Mouse (Mus musculus): ENCODE results near the gene Borcs8. TPM values are rescaled to one million over a fixed set of nuclear protein-coding genes. Genes with fewer than 3 reads are reported as not detected.
A peak's percentile ranks its signal among the peaks of the same experiment; 100 is the strongest.

Gene Borcs8
- 44.9 and 49.1 TPM in 2 replicates for polyA plus RNA-seq (2016; fragmentation: Nextera tagmentation; extraction: Ambion mirVana)

GRCm38 (mm10) chr8:70139026-70139857 lies at the start of gene Borcs8, which contains the start of the genes Rfxank and Mef2b:
Borcs8 (plus strand) TSS chr8:70139499.
Rfxank (minus strand) TSS chr8:70139154.
Mef2b (plus strand) TSS chr8:70139711.
- Histone ChIP-seq H3K4me1 (peaks cover 23% of the 10 kb centered on the region), H3K27me3 (replicated peaks) (no peaks in the 10 kb centered on the region), H3K9ac (peak within 1 kb of the TSS; percentile 81), H3K9me3 (no peaks in the 10 kb centered on the region), H3K4me2 (replicated peaks) (peak within 1 kb of the TSS; percentile 84), H3K36me3 (peaks cover 47% of the 10 kb centered on the region), H3K4me3 (peak within 1 kb of the TSS; percentile 80), H3K27ac (peak within 1 kb of the TSS; percentile 38)
- peak; percentile 97 for ATAC-seq (ENCODE audit: low FRiP score, low read depth)
- under 1% methylated on average over 46 of the region's 46 CpGs for WGBS

GRCm38 (mm10) chr8:70092786-70093185 lies 46.5 kb upstream of the Borcs8 start:
- WGBS: 68% methylated on average over 8 of the region's 8 CpGs
- no peaks in the 10 kb centered on the region for H3K9me3 ChIP-seq
- no peak for ATAC-seq (ENCODE audit: low FRiP score, low read depth)
- peaks cover 35% of the 10 kb centered on the region for H3K36me3 ChIP-seq
- no peak overlapping the region; the same call in 1 of the 2 replicates for H3K27ac ChIP-seq
- H3K9ac ChIP-seq: no peak overlapping the region
- H3K27me3 ChIP-seq (replicated peaks): peaks cover 29% of the 10 kb centered on the region
- H3K4me3 ChIP-seq: no peak overlapping the region
- H3K4me1 ChIP-seq: peaks cover 17% of the 10 kb centered on the region
- H3K4me2 ChIP-seq (replicated peaks): no peak overlapping the region

- 78% methylated on average over 8 of the region's 8 CpGs for WGBS
- Histone ChIP-seq H3K9ac (no peak overlapping the region), H3K36me3 (peaks cover 96% of the 10 kb centered on the region), H3K9me3 (0 out of 2 replicates have a peak, but pooled peaks cover 3% of the 10 kb centered on the region), H3K4me1 (no peaks in the 10 kb centered on the region), H3K27me3 (replicated peaks) (0 out of 2 replicates have a peak, but pooled peaks cover 2% of the 10 kb centered on the region), H3K27ac (no peak overlapping the region), H3K4me2 (replicated peaks) (no peak overlapping the region), H3K4me3 (no peak overlapping the region)
- ATAC-seq (ENCODE audit: low FRiP score, low read depth): no peak
Observed at GRCm38 (mm10) chr8:70099276-70099675, 40.0 kb upstream of the Borcs8 start.

- Histone ChIP-seq H3K4me3 (no peak overlapping the region), H3K4me1 (no peaks in the 10 kb centered on the region), H3K9ac (no peak overlapping the region), H3K4me2 (replicated peaks) (no peak overlapping the region), H3K27ac (no peak overlapping the region), H3K27me3 (replicated peaks) (no peaks in the 10 kb centered on the region), H3K9me3 (0 out of 2 replicates have a peak, but pooled peaks cover 3% of the 10 kb centered on the region), H3K36me3 (peaks cover 92% of the 10 kb centered on the region)
- WGBS: 85% methylated on average over 8 of the region's 8 CpGs
- no peak for ATAC-seq (ENCODE audit: low FRiP score, low read depth)
Observed at GRCm38 (mm10) chr8:70100241-70100640, 39.1 kb upstream of the Borcs8 start.

GRCm38 (mm10) chr8:70104506-70104905 lies 34.8 kb upstream of the Borcs8 start:
- H3K36me3 ChIP-seq: peaks cover 86% of the 10 kb centered on the region
- H3K9me3 ChIP-seq: no peaks in the 10 kb centered on the region
- H3K4me3 ChIP-seq: no peak overlapping the region
- H3K27me3 ChIP-seq (replicated peaks): peaks cover 5% of the 10 kb centered on the region
- no peaks in the 10 kb centered on the region for H3K4me1 ChIP-seq
- WGBS: 25% methylated on average over 6 of the region's 6 CpGs
- H3K27ac ChIP-seq: no peak overlapping the region
- no peak overlapping the region for H3K9ac ChIP-seq
- peak; percentile 42; the same call in 1 of the 2 replicates for ATAC-seq (ENCODE audit: low FRiP score, low read depth)
- no peak overlapping the region for H3K4me2 ChIP-seq (replicated peaks)

- H3K9me3 ChIP-seq: no peaks in the 10 kb centered on the region
- peaks cover 10% of the 10 kb centered on the region for H3K27me3 ChIP-seq (replicated peaks)
- no peak overlapping the region for H3K4me2 ChIP-seq (replicated peaks)
- no peak overlapping the region for H3K27ac ChIP-seq
- no peak overlapping the region for H3K4me3 ChIP-seq
- H3K4me1 ChIP-seq: no peaks in the 10 kb centered on the region
- WGBS: 80% methylated on average over 7 of the region's 7 CpGs
- H3K36me3 ChIP-seq: peaks cover 86% of the 10 kb centered on the region
- ATAC-seq (ENCODE audit: low FRiP score, low read depth): no peak
- H3K9ac ChIP-seq: no peak overlapping the region
Observed at GRCm38 (mm10) chr8:70104922-70105321, 34.4 kb upstream of the Borcs8 start.

GRCm38 (mm10) chr8:70110451-70110850 lies 28.8 kb upstream of the Borcs8 start:
- H3K9me3 ChIP-seq: no peaks in the 10 kb centered on the region
- H3K9ac ChIP-seq: no peak overlapping the region
- peaks cover 14% of the 10 kb centered on the region for H3K4me1 ChIP-seq
- no peak overlapping the region for H3K4me2 ChIP-seq (replicated peaks)
- WGBS: 95% methylated on average over 2 of the region's 2 CpGs
- H3K36me3 ChIP-seq: peaks cover 96% of the 10 kb centered on the region
- no peak for ATAC-seq (ENCODE audit: low FRiP score, low read depth)
- H3K4me3 ChIP-seq: no peak overlapping the region
- H3K27ac ChIP-seq: no peak overlapping the region
- H3K27me3 ChIP-seq (replicated peaks): peaks cover 62% of the 10 kb centered on the region

- Histone ChIP-seq H3K36me3 (peaks cover 97% of the 10 kb centered on the region), H3K4me2 (replicated peaks) (no peak overlapping the region), H3K4me3 (no peak overlapping the region), H3K9me3 (no peaks in the 10 kb centered on the region), H3K27me3 (replicated peaks) (peaks cover 69% of the 10 kb centered on the region), H3K9ac (no peak overlapping the region), H3K4me1 (peaks cover 14% of the 10 kb centered on the region), H3K27ac (no peak overlapping the region)
- 53% methylated on average over 23 of the region's 23 CpGs for WGBS
- no peak for ATAC-seq (ENCODE audit: low FRiP score, low read depth)
Observed at GRCm38 (mm10) chr8:70111192-70111795, 28.0 kb upstream of the Borcs8 start.

GRCm38 (mm10) chr8:70112401-70113016 lies 26.8 kb upstream of the Borcs8 start:
- H3K36me3 ChIP-seq: peaks cover 94% of the 10 kb centered on the region
- H3K4me1 ChIP-seq: peaks cover 25% of the 10 kb centered on the region
- 0 out of 2 replicates have a peak overlapping the region, but pooled peaks have one; percentile 1 for H3K4me3 ChIP-seq
- no peaks in the 10 kb centered on the region for H3K9me3 ChIP-seq
- H3K4me2 ChIP-seq (replicated peaks): peak overlapping the region; percentile 7; the same call in 1 of the 2 replicates
- H3K27me3 ChIP-seq (replicated peaks): peaks cover 81% of the 10 kb centered on the region
- WGBS: 7% methylated on average over 43 of the region's 43 CpGs
- no peak overlapping the region for H3K9ac ChIP-seq
- H3K27ac ChIP-seq: no peak overlapping the region
- ATAC-seq (ENCODE audit: low FRiP score, low read depth): peak; percentile 45

- Histone ChIP-seq H3K4me2 (replicated peaks) (no peak overlapping the region), H3K27me3 (replicated peaks) (peaks cover 77% of the 10 kb centered on the region), H3K9ac (no peak overlapping the region), H3K36me3 (peaks cover 74% of the 10 kb centered on the region), H3K4me1 (peaks cover 37% of the 10 kb centered on the region), H3K27ac (no peak overlapping the region), H3K9me3 (no peaks in the 10 kb centered on the region), H3K4me3 (no peak overlapping the region)
- WGBS: 23% methylated on average over 6 of the region's 6 CpGs
- no peak for ATAC-seq (ENCODE audit: low FRiP score, low read depth)
Observed at GRCm38 (mm10) chr8:70114488-70114887, 24.8 kb upstream of the Borcs8 start.

GRCm38 (mm10) chr8:70114892-70115291 lies 24.4 kb upstream of the Borcs8 start:
- Histone ChIP-seq H3K4me3 (no peak overlapping the region), H3K36me3 (peaks cover 70% of the 10 kb centered on the region), H3K4me2 (replicated peaks) (no peak overlapping the region), H3K27me3 (replicated peaks) (peaks cover 73% of the 10 kb centered on the region), H3K9ac (no peak overlapping the region), H3K9me3 (no peaks in the 10 kb centered on the region), H3K27ac (no peak overlapping the region), H3K4me1 (peaks cover 37% of the 10 kb centered on the region)
- ATAC-seq (ENCODE audit: low FRiP score, low read depth): no peak
- 69% methylated on average over 13 of the region's 13 CpGs for WGBS

- peaks cover 28% of the 10 kb centered on the region for H3K4me1 ChIP-seq
- no peak overlapping the region for H3K4me3 ChIP-seq
- H3K27ac ChIP-seq: no peak overlapping the region
- 11% methylated on average over 9 of the region's 9 CpGs for WGBS
- H3K9me3 ChIP-seq: no peaks in the 10 kb centered on the region
- H3K27me3 ChIP-seq (replicated peaks): peaks cover 48% of the 10 kb centered on the region
- H3K9ac ChIP-seq: no peak overlapping the region
- H3K4me2 ChIP-seq (replicated peaks): peak overlapping the region; percentile 64
- ATAC-seq (ENCODE audit: low FRiP score, low read depth): no peak
- peaks cover 43% of the 10 kb centered on the region for H3K36me3 ChIP-seq
Observed at GRCm38 (mm10) chr8:70117611-70118010, 21.7 kb upstream of the Borcs8 start.
